Mouse (Mus musculus): Measurements from ENCODE around the gene Gm5416. TPM values are rescaled to one million over a fixed set of nuclear protein-coding genes. Genes with fewer than 3 reads are reported as not detected.

Gm5416 gene
- polyA plus RNA-seq (2017; shearing (Covaris generic)): not detected

GRCm38 (mm10) chr16:36209967-36210453 lies at the start of gene Gm5416:
Gene Gm5416, plus strand, starts transcription at chr16:36210403.

GRCm38 (mm10) chr16:36183912-36184311 lies 26.3 kb upstream of the Gm5416 start, which contains the start of gene Gm5483:
Gene Gm5483, plus strand, starts transcription at chr16:36184212.

GRCm38 (mm10) chr16:36221168-36221567 lies 11.0 kb downstream of the Gm5416 start, which contains the start of gene 2010005H15Rik:
Gene 2010005H15Rik, plus strand, starts transcription at chr16:36221468.

Other genes starting within 250 kb of the Gm5416 start
- 64.2 TPM for gene Kpna1, start 231.7 kb upstream of the Gm5416 start, polyA plus RNA-seq (2017; shearing (Covaris generic))
- 6.9 TPM for gene Wdr5b, start 169.2 kb upstream of the Gm5416 start, polyA plus RNA-seq (2017; shearing (Covaris generic))
- gene Fam162a, start 138.8 kb upstream of the Gm5416 start, polyA plus RNA-seq (2017; shearing (Covaris generic)): 125 TPM
- 33.3 TPM for gene Ccdc58, start 138.7 kb upstream of the Gm5416 start, polyA plus RNA-seq (2017; shearing (Covaris generic))
- gene Csta1, start 79.2 kb upstream of the Gm5416 start, polyA plus RNA-seq (2017; shearing (Covaris generic)): 0.06 TPM
- not detected for gene Stfa2l1, start 53.6 kb upstream of the Gm5416 start, polyA plus RNA-seq (2017; shearing (Covaris generic))
- not detected for gene Gm5483, start 26.2 kb upstream of the Gm5416 start, polyA plus RNA-seq (2017; shearing (Covaris generic))
- not detected for gene 2010005H15Rik, start 11.1 kb downstream of the Gm5416 start, polyA plus RNA-seq (2017; shearing (Covaris generic))
- not detected for gene Stfa1, start 66.5 kb downstream of the Gm5416 start, polyA plus RNA-seq (2017; shearing (Covaris generic))
- not detected for gene BC117090, start 123.9 kb downstream of the Gm5416 start, polyA plus RNA-seq (2017; shearing (Covaris generic))
- not detected for gene BC100530, start 157.3 kb downstream of the Gm5416 start, polyA plus RNA-seq (2017; shearing (Covaris generic))
- not detected for gene Stfa2, start 198.1 kb downstream of the Gm5416 start, polyA plus RNA-seq (2017; shearing (Covaris generic))
- gene Stfa3, start 245.0 kb downstream of the Gm5416 start, polyA plus RNA-seq (2017; shearing (Covaris generic)): not detected

Measured in CD4-positive, CD25-positive, alpha-beta regulatory T cell (primary cell).